ENCODE assay signal across 8 mouse cellular contexts in genomic region chr8:57579845-57580244, GRCm38 (mm10).
DNase-seq lines count a peak whose midpoint lies in the region; ATAC-seq and TF ChIP-seq lines count a peak whose summit lies in the region.

No protein-coding gene starts in this region.

- H3K36me3 ChIP-seq in splenic B cell, adult 2 months (ENCODE audit: control insufficient read depth, insufficient read depth, low read length, poor library complexity, severe bottlenecking) = no peaks in the 10 kb centered on the region

- no peak for TF ChIP-seq CTCF in cerebellum, adult 2 months (IDR thresholded peaks at IDR 0.05; ENCODE audit: borderline replicate concordance, insufficient read depth, low read depth, low read length)

- H3K27ac ChIP-seq in cerebellum, adult 2 months (ENCODE audit: insufficient read depth, low read length) = peak overlapping the region; percentile 47; the same call in 1 of the 2 replicates

- no peak overlapping the region for H3K4me3 ChIP-seq in cerebellum, adult 2 months (replicated peaks; ENCODE audit: insufficient read depth, low read depth, low read length)

- DNase-seq in cerebellum, adult 2 months = peak in 1 of 2 experiments; percentile 16
- no peak for DNase-seq in cerebellum, postnatal 36 days
- peak; percentile 54 for DNase-seq in lung, postnatal 10 days
- DNase-seq in splenic B cell, adult 2 months (ENCODE audit: low read depth, low spot score) = peak; percentile 67
- DNase-seq in c-Kit-positive CD71-positive TER-119-positive erythroid progenitor cells, embryonic 14.5 days (ENCODE audit: low spot score) = no peak
- DNase-seq in testis, postnatal 14 days (ENCODE audit: low spot score) = no peak
- DNase-seq in cerebellum, adult 11-12 months = no peak

- H3K27me3 ChIP-seq in cerebellum, adult 2 months (ENCODE audit: control insufficient read depth, insufficient read depth, low read length) = no peaks in the 10 kb centered on the region
- no peaks in the 10 kb centered on the region for H3K27me3 ChIP-seq in splenic B cell, adult 2 months (ENCODE audit: control insufficient read depth, insufficient read depth, low read length, poor library complexity, severe bottlenecking)

- peaks cover 51% of the 10 kb centered on the region for H3K4me1 ChIP-seq in cerebellum, adult 2 months (ENCODE audit: control insufficient read depth, insufficient read depth, low read length)

- WGBS in cerebellum, adult 2 months = 72% methylated on average over 6 of the region's 6 CpGs

- peak; percentile 38; the same call in 1 of the 2 replicates for ATAC-seq in common myeloid progenitor, adult 5-6 weeks (replicated peaks; ENCODE audit: low read depth, poor library complexity, severe bottlenecking)

- no peak for TF ChIP-seq POLR2A in cerebellum, adult 2 months (IDR thresholded peaks at IDR 0.05; ENCODE audit: borderline replicate concordance, insufficient read depth, low read length)

Comparison
In these comparisons a context has a peak if more than half of its experiments do, and no peak if none do; other contexts are left out.
1. DNase-seq: peak in lung, postnatal 10 days (single experiment) and splenic B cell, adult 2 months (single experiment); none in cerebellum, postnatal 36 days (0 of 2), c-Kit-positive CD71-positive TER-119-positive erythroid progenitor cells, embryonic 14.5 days (single experiment), testis, postnatal 14 days (single experiment) and cerebellum, adult 11-12 months (single experiment).